Comparison of ENCODE assay signal across 8 mouse cellular contexts in the genomic region with DNA sequence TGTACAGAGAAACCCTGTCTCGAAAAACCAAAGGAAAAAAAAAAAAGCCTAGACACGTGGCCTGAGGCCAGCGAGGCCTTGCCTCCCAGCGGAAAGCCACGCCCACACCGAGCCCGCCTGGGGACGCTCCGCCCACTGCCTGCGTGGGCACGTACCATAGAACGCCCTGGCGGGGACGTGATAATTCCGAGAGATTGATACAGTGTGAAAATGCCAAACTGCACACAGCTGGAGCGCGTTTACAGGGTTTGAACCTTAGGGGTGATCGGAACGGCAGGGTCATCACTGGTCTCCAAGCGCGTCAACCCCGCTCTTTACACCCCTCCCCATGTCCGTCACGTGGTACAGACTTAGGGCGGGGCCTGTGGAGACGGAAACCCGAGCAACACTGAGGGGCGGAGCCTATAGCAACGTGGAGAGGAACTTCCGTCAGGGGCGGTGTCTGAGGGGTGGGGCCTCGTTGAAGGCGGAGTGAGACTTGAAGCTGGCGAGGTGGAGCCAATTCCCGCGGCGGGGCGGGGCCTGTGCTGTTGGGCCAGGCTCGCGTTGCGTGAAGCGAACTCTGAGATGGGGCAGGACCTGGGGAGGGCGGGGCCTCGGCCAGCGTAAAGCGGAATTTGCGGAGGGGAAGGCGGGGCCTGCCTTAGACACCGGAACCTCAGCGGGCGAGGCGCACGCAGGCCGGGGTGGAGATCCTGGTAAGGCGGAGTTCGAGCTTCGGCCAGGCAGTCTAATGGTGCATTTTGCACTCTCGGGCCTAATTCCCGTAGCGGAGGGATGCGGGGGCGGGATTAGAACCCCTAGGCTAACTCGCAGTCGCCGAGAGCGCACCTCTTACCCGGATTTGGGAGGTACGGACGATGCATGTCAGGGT. TPM values are rescaled to one million over a fixed set of nuclear protein-coding genes. Genes with fewer than 3 reads are reported as not detected.
DNase-seq lines count a peak whose midpoint lies in the region; ATAC-seq and TF ChIP-seq lines count a peak whose summit lies in the region.

A gene (plus strand): TSS at position 634 of the 874 bp plus-strand sequence.

- H3K36me3 ChIP-seq in ES-Bruce4 (ENCODE audit: control insufficient read depth, insufficient read depth, low read length, poor library complexity, severe bottlenecking) = no peaks in the 10 kb centered on the region
- H3K36me3 ChIP-seq in forebrain, embryonic 13.5 days (ENCODE audit: poor library complexity, severe bottlenecking) = peaks cover 15% of the 10 kb centered on the region; the same call in 1 of the 2 replicates
- peaks cover 10% of the 10 kb centered on the region; the same call in 1 of the 2 replicates for H3K36me3 ChIP-seq in liver, postnatal 0 days (replicated peaks; ENCODE audit: insufficient read depth, low read length)
- no peaks in the 10 kb centered on the region for H3K36me3 ChIP-seq in neural tube, embryonic 14.5 days (ENCODE audit: control insufficient read depth, insufficient read depth, low read length)

- intact Hi-C loops in heart, postnatal 10 days (cut with DNase I) = loop anchor here (5.0 kb wide), 1 partner anchor 123 kb away; no protein-coding TSS in a partner anchor

- H3K4me3 ChIP-seq in ES-Bruce4 (ENCODE audit: low read depth, low read length) = peak within 1 kb of the TSS; percentile 83
- peak within 1 kb of the TSS; percentile 67 for H3K4me3 ChIP-seq in forebrain, embryonic 13.5 days
- peak within 1 kb of the TSS; percentile 62 for H3K4me3 ChIP-seq in liver, postnatal 0 days (ENCODE audit: low read depth, low read length)
- H3K4me3 ChIP-seq in neural tube, embryonic 14.5 days (ENCODE audit: low read depth, low read length) = peak within 1 kb of the TSS; percentile 61

- H3K9ac ChIP-seq in ES-Bruce4 (ENCODE audit: low read depth, poor library complexity, severe bottlenecking) = peak within 1 kb of the TSS; percentile 74
- peak within 1 kb of the TSS; percentile 83 for H3K9ac ChIP-seq in forebrain, embryonic 13.5 days
- peak within 1 kb of the TSS; percentile 65 for H3K9ac ChIP-seq in liver, postnatal 0 days (replicated peaks)
- H3K9ac ChIP-seq in neural tube, embryonic 14.5 days (replicated peaks; ENCODE audit: low read depth, low read length) = peak within 1 kb of the TSS; percentile 68

- peak; percentile 8; the same call in 1 of the 2 replicates for TF ChIP-seq EP300 in ES-Bruce4 (IDR thresholded peaks at IDR 0.05; ENCODE audit: insufficient read depth, low read depth, low read length)
- no peak for TF ChIP-seq EP300 in liver, postnatal 0 days (IDR thresholded peaks at IDR 0.05; ENCODE audit: low read depth)

- peak within 1 kb of the TSS; percentile 86 for H3K27ac ChIP-seq in ES-Bruce4 (ENCODE audit: insufficient read depth, low read length)
- peak within 1 kb of the TSS; percentile 81 for H3K27ac ChIP-seq in forebrain, embryonic 13.5 days
- peak within 1 kb of the TSS; percentile 84 for H3K27ac ChIP-seq in liver, postnatal 0 days (ENCODE audit: low read depth)
- peak within 1 kb of the TSS; percentile 92 for H3K27ac ChIP-seq in neural tube, embryonic 14.5 days (ENCODE audit: low read depth, low read length)

- ATAC-seq in cerebellum, adult (ENCODE audit: insufficient number of reproducible peaks, low FRiP score, low TSS enrichment) = peak; percentile 85
- peak; percentile 95 for ATAC-seq in forebrain, embryonic 13.5 days
- peak; percentile 93 for ATAC-seq in liver, postnatal 0 days
- ATAC-seq in neural tube, embryonic 14.5 days (ENCODE audit: low read depth) = peak; percentile 93

- no peak for TF ChIP-seq CTCF in ES-Bruce4 (IDR thresholded peaks at IDR 0.05; ENCODE audit: low read depth, low read length)
- TF ChIP-seq CTCF in liver, postnatal 0 days (IDR thresholded peaks at IDR 0.05; ENCODE audit: low read depth) = peak; percentile 9; the same call in 1 of the 2 replicates

- under 1% methylated on average over 61 of the region's 69 CpGs for WGBS in forebrain, embryonic 13.5 days
- WGBS in large intestine, adult 2 months = under 1% methylated on average over 69 of the region's 69 CpGs
- under 1% methylated on average over 67 of the region's 69 CpGs for WGBS in liver, postnatal 0 days (ENCODE audit: insufficient replicate concordance)
- WGBS in neural tube, embryonic 14.5 days = under 1% methylated on average over 68 of the region's 69 CpGs

- H3K9me3 ChIP-seq in ES-Bruce4 (replicated peaks; ENCODE audit: control insufficient read depth, insufficient read depth, low read length, poor library complexity, severe bottlenecking) = no peaks in the 10 kb centered on the region
- H3K9me3 ChIP-seq in forebrain, embryonic 13.5 days (replicated peaks) = no peaks in the 10 kb centered on the region
- H3K9me3 ChIP-seq in liver, postnatal 0 days (ENCODE audit: low read length) = no peaks in the 10 kb centered on the region
- no peaks in the 10 kb centered on the region for H3K9me3 ChIP-seq in neural tube, embryonic 14.5 days (ENCODE audit: control insufficient read depth, low read length)

- H3K4me1 ChIP-seq in ES-Bruce4 (ENCODE audit: control insufficient read depth, insufficient read depth, low read length) = peaks cover under 1% of the 10 kb centered on the region
- H3K4me1 ChIP-seq in forebrain, embryonic 13.5 days = peaks cover 48% of the 10 kb centered on the region
- H3K4me1 ChIP-seq in liver, postnatal 0 days (ENCODE audit: insufficient read depth) = peaks cover 42% of the 10 kb centered on the region
- H3K4me1 ChIP-seq in neural tube, embryonic 14.5 days (ENCODE audit: control insufficient read depth, insufficient read depth, low read length) = peaks cover 20% of the 10 kb centered on the region

- H3K27me3 ChIP-seq in ES-Bruce4 (ENCODE audit: control insufficient read depth, insufficient read depth, low read length, poor library complexity, severe bottlenecking) = no peaks in the 10 kb centered on the region
- H3K27me3 ChIP-seq in forebrain, embryonic 13.5 days = no peaks in the 10 kb centered on the region
- no peaks in the 10 kb centered on the region for H3K27me3 ChIP-seq in liver, postnatal 0 days (ENCODE audit: insufficient read depth, low read length)
- H3K27me3 ChIP-seq in neural tube, embryonic 14.5 days (ENCODE audit: control insufficient read depth, insufficient read depth, low read length) = no peaks in the 10 kb centered on the region

- peak within 1 kb of the TSS; percentile 86 for H3K4me2 ChIP-seq in forebrain, embryonic 13.5 days
- peak within 1 kb of the TSS; percentile 89 for H3K4me2 ChIP-seq in liver, postnatal 0 days (ENCODE audit: low read depth, low read length)
- peak within 1 kb of the TSS; percentile 65 for H3K4me2 ChIP-seq in neural tube, embryonic 14.5 days (ENCODE audit: low read depth, low read length)

- DNase-seq in heart, postnatal 10 days = peak; percentile 100
- peak; percentile 98 for DNase-seq in large intestine, adult 2 months (ENCODE audit: low read depth, low spot score)
- DNase-seq in liver, postnatal 0 days = peak; percentile 100
- peak; percentile 100 for DNase-seq in testis, postnatal 10 days (ENCODE audit: low spot score)

- TF ChIP-seq POLR2A in ES-Bruce4 (IDR thresholded peaks at IDR 0.05; ENCODE audit: insufficient read depth, low read length) = peak; percentile 89

RNA-seq across cellular contexts. Expression of the gene that starts here (rescaled TPM):
- 9.3 and 9.6 TPM in 2 replicates for polyA plus RNA-seq in ES-Bruce4 (2011; ENCODE audit: insufficient read depth, insufficient read length, low read depth, missing spikeins)
- polyA plus RNA-seq in forebrain, embryonic 13.5 days (2015; fragmentation: Nextera tagmentation; extraction: Ambion mirVana) = 21.2 and 25.1 TPM in 2 replicates
- total RNA-seq in heart, postnatal 10 days (2021) = 10 to 100 TPM in 1 of 2 experiments, 1 to 10 TPM in 1; 9.6 to 10.8 TPM
- 11.0 and 16.6 TPM in 2 replicates for polyA plus RNA-seq in large intestine, adult 2 months (2012; rRNA removed)
- polyA plus RNA-seq in liver, postnatal 0 days (2015; fragmentation: Nextera tagmentation; extraction: Ambion mirVana) = 4.7 and 4.9 TPM in 2 replicates
- polyA plus RNA-seq in neural tube, embryonic 14.5 days (2014; fragmentation: Nextera tagmentation; extraction: Ambion mirVana) = 17.6 and 18.4 TPM in 2 replicates

Comparison
In these comparisons a context has a peak if more than half of its experiments do, and no peak if none do; other contexts are left out.
1. Peak in every context shown above with its lines: DNase-seq, ATAC-seq, H3K4me3 ChIP-seq and H3K27ac ChIP-seq.